10 mouse cellular contexts compared by ENCODE assay signal in the genomic region with DNA sequence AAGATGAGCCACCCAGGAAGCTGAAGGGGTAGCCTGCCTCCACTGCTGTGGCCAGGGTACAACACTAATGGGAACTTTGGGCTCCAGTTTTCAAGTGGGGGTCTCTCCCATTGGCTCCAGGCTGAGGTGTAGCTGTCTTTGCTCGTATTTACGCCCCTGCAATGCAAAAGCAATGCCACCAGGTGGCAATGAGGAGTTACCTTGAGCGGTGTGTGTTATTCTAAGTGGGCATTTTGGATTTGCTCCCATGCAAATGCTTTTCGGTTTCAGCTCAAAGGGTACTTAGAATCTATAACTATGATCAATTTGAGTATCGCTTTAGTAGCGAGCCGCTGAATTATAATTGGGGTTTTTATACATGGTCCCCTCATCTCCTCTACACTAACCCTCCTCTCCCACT. TPM values are rescaled to one million over a fixed set of nuclear protein-coding genes. Genes with fewer than 3 reads are reported as not detected.
DNase-seq lines count a peak whose midpoint lies in the region; TF ChIP-seq lines count a peak whose summit lies in the region.
"Had no signal": no experiment of that assay in that cellular context is flagged by ENCODE, and none has a peak within 500 bp of the region (broad histone marks: within the 10 kb centered on the region; RNA-seq: fewer than 3 reads in every experiment).

No protein-coding gene starts in this region.

- H3K9me3 ChIP-seq in heart, embryonic 10.5 days = no peaks in the 10 kb centered on the region
- H3K9me3 ChIP-seq in CH12.LX (replicated peaks; ENCODE audit: low read length) = peaks cover 4% of the 10 kb centered on the region
- H3K9me3 ChIP-seq: embryonic facial prominence, embryonic 12.5 days; liver, embryonic 13.5 days had no signal

- no peak overlapping the region for H3K4me3 ChIP-seq in heart, embryonic 10.5 days
- no peak overlapping the region for H3K4me3 ChIP-seq in CH12.LX (replicated peaks in 1 of 3; ENCODE audit: low read depth in 2 of 3, low read length in 2 of 3, poor library complexity in 1 of 3)
- H3K4me3 ChIP-seq in embryonic fibroblast, embryonic 13.5 days (ENCODE audit: insufficient read depth, low read length) = no peak overlapping the region
- H3K4me3 ChIP-seq in lung, adult 2 months (replicated peaks; ENCODE audit: extremely low read depth, low read depth, low read length) = no peak overlapping the region
- H3K4me3 ChIP-seq: embryonic facial prominence, embryonic 12.5 days; liver, embryonic 13.5 days had no signal

- TF ChIP-seq EP300 in CH12.LX (IDR thresholded peaks at IDR 0.05; ENCODE audit: low read length) = no peak

- no peaks in the 10 kb centered on the region for H3K27me3 ChIP-seq in heart, embryonic 10.5 days (ENCODE audit: insufficient read depth, poor library complexity, severe bottlenecking)
- H3K27me3 ChIP-seq in CH12.LX (replicated peaks) = peaks cover 22% of the 10 kb centered on the region
- H3K27me3 ChIP-seq: embryonic facial prominence, embryonic 12.5 days had no signal

- H3K27ac ChIP-seq in heart, embryonic 10.5 days = no peak overlapping the region
- H3K27ac ChIP-seq in CH12.LX (ENCODE audit: insufficient read depth, low read depth) = no peak overlapping the region
- no peak overlapping the region for H3K27ac ChIP-seq in embryonic fibroblast, embryonic 13.5 days (ENCODE audit: insufficient read depth, low read length)
- H3K27ac ChIP-seq: embryonic facial prominence, embryonic 12.5 days; liver, embryonic 13.5 days had no signal

- no peak for TF ChIP-seq POLR2A in CH12.LX (IDR thresholded peaks at IDR 0.05; ENCODE audit: low read depth, low read length)
- TF ChIP-seq POLR2A in embryonic fibroblast, embryonic 13.5 days (IDR thresholded peaks at IDR 0.05; ENCODE audit: low read depth, low read length) = no peak
- TF ChIP-seq POLR2A in lung, adult 2 months (IDR thresholded peaks at IDR 0.05; ENCODE audit: borderline replicate concordance, extremely low read depth, low read depth, low read length) = no peak

- no peak overlapping the region for H3K4me2 ChIP-seq in CH12.LX (ENCODE audit: insufficient read depth, low read depth, poor library complexity, severe bottlenecking)
- H3K4me2 ChIP-seq: embryonic facial prominence, embryonic 12.5 days; liver, embryonic 13.5 days had no signal

- dilution Hi-C loops in CH12.LX (cut with MboI; ENCODE audit: extremely low pct_ligation_motif_present, extremely low pct_unique_long_range_greater_than_20kb, low sequenced_read_pairs) = no loop called here

- 54% methylated on average over 7 of the region's 7 CpGs for WGBS in heart, embryonic 10.5 days
- 61% methylated on average over 7 of the region's 7 CpGs for WGBS in lung, adult 2 months

- peak; percentile 67 for TF ChIP-seq RAD21 in CH12.LX (IDR thresholded peaks at IDR 0.05; ENCODE audit: low read depth, low read length)

- in situ Hi-C loops in CH12.LX (cut with MboI; ENCODE audit: low pct_ligation_motif_present, low pct_unique_long_range_greater_than_20kb, low sequenced_read_pairs) = loop anchor here (10.0 kb wide), 1 partner anchor 104 kb away; no protein-coding TSS in a partner anchor

- DNase-seq in heart, postnatal 4 days = peak; percentile 66
- no peak for DNase-seq in heart, embryonic 10.5 days (ENCODE audit: low spot score)
- DNase-seq in 3T3-L1 (ENCODE audit: low read depth, low spot score) (peak; percentile 34), CH12.LX (ENCODE audit: extremely low read depth) (peak; percentile 45)
- DNase-seq in lung, adult 2 months = peak; percentile 14
- DNase-seq in thymus, postnatal 4 days = peak; percentile 78
- DNase-seq in cerebellum, adult 11 months = no peak
- DNase-seq: liver, embryonic 13.5 days had no signal

- no peak overlapping the region for H3K9ac ChIP-seq in CH12.LX (ENCODE audit: insufficient read depth, low read depth)
- H3K9ac ChIP-seq: embryonic facial prominence, embryonic 12.5 days; liver, embryonic 13.5 days had no signal

- H3K4me1 ChIP-seq in heart, embryonic 10.5 days = peaks cover 78% of the 10 kb centered on the region
- H3K4me1 ChIP-seq in CH12.LX (ENCODE audit: control insufficient read depth in 1 of 2, insufficient read depth in 2 of 2) = no peaks in the 10 kb centered on the region
- H3K4me1 ChIP-seq in embryonic fibroblast, embryonic 13.5 days (ENCODE audit: control insufficient read depth, insufficient read depth, low read length) = peaks cover 10% of the 10 kb centered on the region; the same call in 1 of the 2 replicates
- H3K4me1 ChIP-seq in lung, adult 2 months (ENCODE audit: control insufficient read depth, insufficient read depth, low read length) = no peaks in the 10 kb centered on the region
- H3K4me1 ChIP-seq: liver, embryonic 13.5 days had no signal

- H3K79me2 ChIP-seq in CH12.LX (replicated peaks; ENCODE audit: control insufficient read depth, extremely low read depth, insufficient read depth, poor library complexity, severe bottlenecking) = no peaks in the 10 kb centered on the region

- H3K36me3 ChIP-seq in heart, embryonic 10.5 days = peaks cover 5% of the 10 kb centered on the region
- H3K36me3 ChIP-seq in CH12.LX (replicated peaks in 1 of 2; ENCODE audit: control insufficient read depth in 1 of 2, insufficient read depth in 1 of 2, low read length in 1 of 2) = no peaks in the 10 kb centered on the region
- H3K36me3 ChIP-seq: embryonic facial prominence, embryonic 12.5 days; liver, embryonic 13.5 days had no signal

- TF ChIP-seq CTCF in CH12.LX (conservative IDR thresholded peaks at IDR 0.05 in 1 of 2, IDR thresholded peaks at IDR 0.05 in 1 of 2; ENCODE audit: low read depth in 2 of 2, low read length in 2 of 2) = peak; percentile 65 to 81
- peak; percentile 51; the same call in 1 of the 2 replicates for TF ChIP-seq CTCF in embryonic fibroblast, embryonic 13.5 days (IDR thresholded peaks at IDR 0.05; ENCODE audit: borderline replicate concordance, insufficient read depth, low read length)
- peak; percentile 49 for TF ChIP-seq CTCF in lung, adult 2 months (IDR thresholded peaks at IDR 0.05; ENCODE audit: insufficient read depth, low read length)

TF ChIP-seq in CH12.LX, 34 proteins besides CTCF, POLR2A, EP300 and RAD21:
- peak; percentile 80 for TF ChIP-seq SMC3 (IDR thresholded peaks at IDR 0.05; ENCODE audit: low read depth, low read length)
- no peak for TF ChIP-seq ETS1 (conservative IDR thresholded peaks at IDR 0.05; ENCODE audit: low read depth, low read length)
- TF ChIP-seq MAX (IDR thresholded peaks at IDR 0.05; ENCODE audit: low read length) = no peak
- peak; percentile 36; the same call in 1 of the 2 replicates for TF ChIP-seq NELFE (IDR thresholded peaks at IDR 0.05; ENCODE audit: low read depth, low read length)
- no peak for TF ChIP-seq HCFC1 (IDR thresholded peaks at IDR 0.05; ENCODE audit: low read depth, low read length)
- no peak for TF ChIP-seq E2F4 (IDR thresholded peaks at IDR 0.05; ENCODE audit: insufficient replicate concordance, low read depth, low read length)
- no peak for TF ChIP-seq GABPA (IDR thresholded peaks at IDR 0.05; ENCODE audit: insufficient replicate concordance, low read depth, low read length)
- TF ChIP-seq IRF4 (IDR thresholded peaks at IDR 0.05; ENCODE audit: low read depth, low read length) = no peak
- no peak for TF ChIP-seq MYC (IDR thresholded peaks at IDR 0.05; ENCODE audit: low read depth, low read length)
- no peak for TF ChIP-seq ZNF384 (IDR thresholded peaks at IDR 0.05; ENCODE audit: low read depth, low read length)
- TF ChIP-seq POLR2AphosphoS2 (IDR thresholded peaks at IDR 0.05; ENCODE audit: low read depth, low read length) = no peak
- peak; percentile 33; the same call in 1 of the 2 replicates for TF ChIP-seq ZC3H11A (IDR thresholded peaks at IDR 0.05; ENCODE audit: low read depth, low read length)
- TF ChIP-seq JUND (conservative IDR thresholded peaks at IDR 0.05; ENCODE audit: low read depth, low read length) = no peak
- no peak for TF ChIP-seq BHLHE40 (IDR thresholded peaks at IDR 0.05; ENCODE audit: low read depth, low read length)
- no peak for TF ChIP-seq TCF12 (IDR thresholded peaks at IDR 0.05; ENCODE audit: low read depth, low read length)
- TF ChIP-seq MXI1 (IDR thresholded peaks at IDR 0.05; ENCODE audit: low read depth, low read length) = no peak
- no peak for TF ChIP-seq TBP (conservative IDR thresholded peaks at IDR 0.05; ENCODE audit: low read depth, low read length)
- TF ChIP-seq JUN (IDR thresholded peaks at IDR 0.05; ENCODE audit: insufficient read depth, low read depth, low read length) = no peak
- TF ChIP-seq RCOR1 (conservative IDR thresholded peaks at IDR 0.05; ENCODE audit: low read depth, low read length) = no peak
- TF ChIP-seq SIN3A (IDR thresholded peaks at IDR 0.05; ENCODE audit: low read length) = no peak
- no peak for TF ChIP-seq MAZ (IDR thresholded peaks at IDR 0.05; ENCODE audit: low read depth, low read length)
- no peak for TF ChIP-seq MEF2A (IDR thresholded peaks at IDR 0.05; ENCODE audit: borderline replicate concordance, low read depth, low read length)
- TF ChIP-seq MAFK (IDR thresholded peaks at IDR 0.05; ENCODE audit: insufficient replicate concordance, low read length) = no peak
- TF ChIP-seq CHD2 (IDR thresholded peaks at IDR 0.05; ENCODE audit: low read length) = no peak
- no peak for TF ChIP-seq ELF1 (IDR thresholded peaks at IDR 0.05; ENCODE audit: low read depth, low read length)

RNA-seq across cellular contexts. Expression of a gene that starts 57.6 kb away (rescaled TPM):
- 10 to 100 TPM; 30.4 to 34.6 TPM for total RNA-seq in heart, postnatal 4 days (2021)
- polyA plus RNA-seq in heart, embryonic 10.5 days (2016; fragmentation: Nextera tagmentation; extraction: Ambion mirVana) = 53.5 and 66.5 TPM in 2 replicates
- total RNA-seq in CH12.LX (2012; rRNA removed) (not detected in 2 replicates), CH12.LX (2014; rRNA removed) (not detected in 2 replicates)
- polyA plus RNA-seq in CH12.LX (2012; ENCODE audit: insufficient read length, low read depth) = not detected in 2 replicates
- polyA plus RNA-seq in embryonic fibroblast, embryonic 13.5 days (2011; ENCODE audit: insufficient read length, low read depth, missing spikeins) = 1.8 and 1.9 TPM in 2 replicates
- 0.62 and 1.2 TPM in 2 replicates for polyA plus RNA-seq in lung, adult 2 months (2012; rRNA removed)

Comparison
In these comparisons a context has a peak if more than half of its experiments do, and no peak if none do; other contexts are left out.
1. DNase-seq: peak in heart, postnatal 4 days (single experiment), 3T3-L1 (single experiment), CH12.LX (single experiment), lung, adult 2 months (single experiment) and thymus, postnatal 4 days (single experiment); none in heart, embryonic 10.5 days (single experiment) and cerebellum, adult 11 months (single experiment).
2. RNA of a gene that starts 57.6 kb away (polyA plus RNA-seq): 53.5 to 66.5 TPM in heart, embryonic 10.5 days; 1.8 to 1.9 TPM in embryonic fibroblast, embryonic 13.5 days, 0.62 to 1.2 TPM in lung, adult 2 months and not detected in CH12.LX; every median in the first group is over 10 times any median in the second.
3. Peak in every context shown above with its lines, with median percentiles within 50 percentile points of each other: CTCF ChIP-seq.